Mouse (Mus musculus): ENCODE data around the gene Kcnd2. TPM values are rescaled to one million over a fixed set of nuclear protein-coding genes. Genes with fewer than 3 reads are reported as not detected.

Kcnd2 gene
- polyA plus RNA-seq, 1 experiment from 2014 or later: 0.32 TPM

GRCm38 (mm10) chr6:21740606-21741005 lies 525.3 kb downstream of the Kcnd2 start:
- no peak for DNase-seq (ENCODE audit: low spot score)
- Histone ChIP-seq H3K4me1 (no peaks in the 10 kb centered on the region), H3K4me3 (no peak overlapping the region), H3K27ac (replicated peaks) (no peak overlapping the region), H3K27me3 (replicated peaks; ENCODE audit: low read depth, poor library complexity, severe bottlenecking) (no peaks in the 10 kb centered on the region), H3K36me3 (replicated peaks) (no peaks in the 10 kb centered on the region), H3K9me3 (no peaks in the 10 kb centered on the region)
- 63% methylated on average over 2 of the region's 2 CpGs for WGBS

GRCm38 (mm10) chr6:21744615-21745266 lies 529.4 kb downstream of the Kcnd2 start:
- no peak for DNase-seq (ENCODE audit: low spot score)
- no peaks in the 10 kb centered on the region for H3K27me3 ChIP-seq (replicated peaks; ENCODE audit: low read depth, poor library complexity, severe bottlenecking)
- H3K4me3 ChIP-seq: no peak overlapping the region
- H3K27ac ChIP-seq (replicated peaks): no peak overlapping the region
- no peaks in the 10 kb centered on the region for H3K4me1 ChIP-seq
- no peaks in the 10 kb centered on the region for H3K9me3 ChIP-seq
- H3K36me3 ChIP-seq (replicated peaks): no peaks in the 10 kb centered on the region
- WGBS: 83% methylated on average over 3 of the region's 3 CpGs

- Histone ChIP-seq H3K4me3 (no peak overlapping the region), H3K36me3 (replicated peaks) (no peaks in the 10 kb centered on the region), H3K9me3 (no peaks in the 10 kb centered on the region), H3K27ac (replicated peaks) (no peak overlapping the region), H3K4me1 (no peaks in the 10 kb centered on the region), H3K27me3 (replicated peaks; ENCODE audit: low read depth, poor library complexity, severe bottlenecking) (no peaks in the 10 kb centered on the region)
- no peak for DNase-seq (ENCODE audit: low spot score)
- 85% methylated on average over 1 of the region's 1 CpGs for WGBS
These were observed 532.2 kb downstream of the Kcnd2 start for GRCm38 (mm10) chr6:21747536-21747935.

- no peaks in the 10 kb centered on the region for H3K4me1 ChIP-seq
- no peak overlapping the region for H3K27ac ChIP-seq (replicated peaks)
- no peaks in the 10 kb centered on the region for H3K9me3 ChIP-seq
- H3K36me3 ChIP-seq (replicated peaks): peaks cover 9% of the 10 kb centered on the region; the same call in 1 of the 2 replicates
- WGBS: 91% methylated on average over 12 of the region's 12 CpGs
- no peaks in the 10 kb centered on the region for H3K27me3 ChIP-seq (replicated peaks; ENCODE audit: low read depth, poor library complexity, severe bottlenecking)
- no peak overlapping the region for H3K4me3 ChIP-seq
- no peak for DNase-seq (ENCODE audit: low spot score)
These were observed 552.5 kb downstream of the Kcnd2 start for GRCm38 (mm10) chr6:21767787-21768221.

GRCm38 (mm10) chr6:21768745-21769446 lies 553.6 kb downstream of the Kcnd2 start:
- Histone ChIP-seq H3K27me3 (replicated peaks; ENCODE audit: low read depth, poor library complexity, severe bottlenecking) (no peaks in the 10 kb centered on the region), H3K4me1 (no peaks in the 10 kb centered on the region), H3K36me3 (replicated peaks) (peaks cover 9% of the 10 kb centered on the region; the same call in 1 of the 2 replicates), H3K4me3 (no peak overlapping the region), H3K9me3 (no peaks in the 10 kb centered on the region), H3K27ac (replicated peaks) (no peak overlapping the region)
- no peak for DNase-seq (ENCODE audit: low spot score)
- WGBS: 91% methylated on average over 9 of the region's 9 CpGs

- no peaks in the 10 kb centered on the region for H3K4me1 ChIP-seq
- no peak overlapping the region for H3K4me3 ChIP-seq
- H3K36me3 ChIP-seq (replicated peaks): peaks cover 9% of the 10 kb centered on the region; the same call in 1 of the 2 replicates
- WGBS: 87% methylated on average over 1 of the region's 1 CpGs
- no peak for DNase-seq (ENCODE audit: low spot score)
- no peak overlapping the region for H3K27ac ChIP-seq (replicated peaks)
- H3K27me3 ChIP-seq (replicated peaks; ENCODE audit: low read depth, poor library complexity, severe bottlenecking): no peaks in the 10 kb centered on the region
- H3K9me3 ChIP-seq: no peaks in the 10 kb centered on the region
These were observed 554.1 kb downstream of the Kcnd2 start for GRCm38 (mm10) chr6:21769447-21769809.

- Histone ChIP-seq H3K4me1 (no peaks in the 10 kb centered on the region), H3K9me3 (no peaks in the 10 kb centered on the region), H3K27me3 (replicated peaks; ENCODE audit: low read depth, poor library complexity, severe bottlenecking) (no peaks in the 10 kb centered on the region), H3K27ac (replicated peaks) (no peak overlapping the region), H3K36me3 (replicated peaks) (peaks cover 9% of the 10 kb centered on the region; the same call in 1 of the 2 replicates), H3K4me3 (no peak overlapping the region)
- 89% methylated on average over 7 of the region's 7 CpGs for WGBS
- DNase-seq (ENCODE audit: low spot score): no peak
These were observed 559.1 kb downstream of the Kcnd2 start for GRCm38 (mm10) chr6:21774213-21774916.

All from embryonic facial prominence, embryonic 10.5 days (tissue).